Mouse (Mus musculus) cerebellum, adult 2 months (tissue): ENCODE measurements around the gene Taf11.

Experiments used
- CTCF ChIP-seq: fragments of 200-500 bp; IDR thresholded peaks from 2 replicates; pipeline ENCODE4 v1.5.1; 2011; ENCODE audit warnings: low read depth, mild to moderate bottlenecking, control low read depth, low read length, moderate library complexity, borderline replicate concordance; ENCODE audit not compliant: insufficient read depth
- POLR2A ChIP-seq: fragments of 200-500 bp; IDR thresholded peaks from 2 replicates; pipeline ENCODE4 v1.6.1; 2011; ENCODE audit warnings: low read length, control low read depth, borderline replicate concordance; ENCODE audit not compliant: insufficient read depth

GRCm38 (mm10) chr17:27886499-27887210 lies 23.0 kb downstream of the Taf11 start:
- TF ChIP-seq CTCF (0 out of 2 replicates have a peak, but pooled peaks have one; percentile 3), POLR2A (no peak)
